Mouse (Mus musculus): ENCODE data around the gene Mdm2. TPM values are rescaled to one million over a fixed set of nuclear protein-coding genes. Genes with fewer than 3 reads are reported as not detected.
"Not testable (repeated sequence)": the region's sequence is repeated elsewhere in the genome, so short reads cannot be mapped to it uniquely, and the experiment has no call there.

The Mdm2 gene
- total RNA-seq, 2 experiments from 2014 or later: 38.5 to 43.8 TPM

DNA sequence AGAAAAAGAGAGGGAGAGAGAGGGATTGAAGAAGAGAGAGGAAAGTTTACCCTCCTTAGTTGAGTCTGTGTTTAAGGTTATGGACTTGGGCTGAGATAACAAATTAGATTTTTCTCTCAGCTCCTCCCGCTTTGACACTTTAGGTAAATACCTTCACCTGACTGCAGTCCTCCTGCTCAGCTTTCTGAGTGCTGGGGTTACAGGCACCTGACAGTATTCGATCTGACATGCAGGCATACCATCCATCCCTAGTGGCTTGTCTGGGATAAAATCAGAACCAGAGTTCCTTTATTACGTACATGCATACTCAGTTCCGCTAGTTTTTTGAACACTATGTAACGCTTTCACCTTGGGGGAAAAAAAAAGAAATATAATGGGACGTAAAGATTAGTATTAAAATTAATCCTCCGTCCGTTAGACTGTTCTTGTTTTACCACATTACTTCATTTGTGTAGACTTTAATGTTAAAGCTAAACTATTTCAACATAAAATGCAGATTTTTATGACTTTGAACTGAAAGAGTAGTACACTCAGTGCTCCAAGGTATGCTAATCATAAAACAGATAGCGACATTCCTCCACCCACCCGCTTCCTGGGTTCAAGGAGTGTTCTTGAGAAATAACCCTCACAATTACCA lies 38.6 kb upstream of the Mdm2 start:
- no peak for DNase-seq

GRCm38 (mm10) chr10:117748276-117749049 lies 37.9 kb upstream of the Mdm2 start:
- DNase-seq: no peak

DNA sequence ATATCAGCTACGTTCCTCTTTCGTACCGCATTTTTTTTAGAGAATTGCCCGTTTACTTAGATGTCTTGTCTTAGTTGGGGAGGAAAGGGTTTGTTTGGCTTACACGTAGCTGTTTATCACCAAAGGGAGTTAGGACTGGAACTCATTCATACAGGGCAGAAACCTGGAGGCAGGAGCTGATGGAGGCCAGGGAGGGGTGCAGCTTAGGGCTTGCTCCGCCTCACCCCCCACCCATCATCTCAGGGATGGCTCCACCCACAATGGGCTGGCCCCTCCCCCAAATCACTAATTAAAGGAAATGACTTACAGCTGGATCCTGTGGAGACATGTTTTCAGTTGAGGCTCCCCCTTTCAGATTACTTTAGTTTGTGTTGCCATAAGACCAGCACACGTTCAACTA lies 37.2 kb upstream of the Mdm2 start:
- no peak for DNase-seq

DNA sequence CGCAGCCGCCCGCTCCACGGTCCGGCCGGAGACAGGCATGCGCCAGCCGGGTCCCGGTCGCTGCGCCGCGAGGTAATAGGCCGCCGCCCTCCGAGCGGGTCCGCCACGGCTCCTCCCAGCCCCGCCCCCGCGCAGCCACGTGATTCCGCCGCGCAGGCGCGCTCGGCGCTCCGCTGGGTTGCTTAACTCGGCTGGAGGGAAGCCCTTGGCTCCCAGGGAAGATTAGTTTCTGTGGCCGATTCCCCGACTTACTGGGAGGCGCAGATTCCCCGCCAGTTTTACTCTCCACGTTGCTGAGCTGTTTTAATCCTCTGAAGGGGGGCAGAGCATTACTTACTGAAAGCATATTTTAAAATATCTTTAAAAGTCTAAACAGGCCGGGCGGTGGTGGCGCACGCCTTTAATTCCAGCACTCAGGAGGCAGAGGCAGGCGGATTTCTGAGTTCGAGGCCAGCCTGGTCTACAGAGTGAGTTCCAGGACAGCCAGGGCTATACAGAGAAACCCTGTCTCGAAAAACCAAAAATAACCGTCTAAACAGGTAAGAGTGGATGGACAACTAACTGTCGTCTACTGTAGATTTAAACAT lies 35.8 kb upstream of the Mdm2 start, which contains the start of gene Slc35e3:
Gene Slc35e3, minus strand, starts transcription at position 69 of the 587 bp plus-strand sequence.
- DNase-seq: peak; percentile 97

GRCm38 (mm10) chr10:117745570-117746296 lies 35.2 kb upstream of the Mdm2 start:
- not testable (repeated sequence) for DNase-seq

DNA sequence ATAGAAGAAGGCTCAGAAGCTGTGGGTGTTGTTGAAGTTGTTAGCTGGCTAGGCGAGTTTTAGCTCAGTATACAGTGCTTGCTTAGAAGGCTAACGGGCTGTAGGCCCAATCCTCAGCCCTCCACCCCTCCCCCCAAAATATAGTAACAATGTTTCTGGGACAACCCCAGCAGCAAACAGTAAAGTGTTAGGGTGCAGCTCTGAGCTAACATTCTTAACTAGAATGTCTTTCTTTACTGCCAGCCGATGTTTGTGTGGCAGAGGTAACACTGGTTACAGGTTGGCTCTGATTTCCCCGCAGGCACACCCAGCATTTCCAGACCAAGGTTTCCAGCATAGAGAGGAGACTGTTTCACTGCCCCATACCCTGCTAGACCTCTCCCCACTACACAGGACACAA lies 33.4 kb upstream of the Mdm2 start:
- DNase-seq: no peak

DNA sequence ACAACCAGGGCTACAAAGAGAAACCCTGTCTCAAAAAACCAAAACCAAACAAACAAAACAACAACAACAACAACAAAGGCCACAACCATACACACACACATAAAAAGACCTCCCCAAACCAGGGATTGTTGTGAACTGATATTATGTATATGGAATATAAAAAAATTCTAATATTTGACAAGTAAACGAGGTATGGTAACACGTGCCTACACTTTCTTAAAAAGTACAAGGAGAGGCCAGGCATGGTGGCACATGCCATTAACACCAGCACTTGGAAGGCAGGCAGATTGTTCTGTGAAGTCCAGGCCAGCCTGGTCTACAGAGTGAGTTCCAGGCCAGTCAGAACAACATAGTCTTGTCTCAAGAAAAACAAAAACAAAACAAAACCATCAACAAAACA lies 32.6 kb upstream of the Mdm2 start:
- DNase-seq: no peak

- no peak for DNase-seq
Observed at GRCm38 (mm10) chr10:117742618-117743017, 32.1 kb upstream of the Mdm2 start.

DNA sequence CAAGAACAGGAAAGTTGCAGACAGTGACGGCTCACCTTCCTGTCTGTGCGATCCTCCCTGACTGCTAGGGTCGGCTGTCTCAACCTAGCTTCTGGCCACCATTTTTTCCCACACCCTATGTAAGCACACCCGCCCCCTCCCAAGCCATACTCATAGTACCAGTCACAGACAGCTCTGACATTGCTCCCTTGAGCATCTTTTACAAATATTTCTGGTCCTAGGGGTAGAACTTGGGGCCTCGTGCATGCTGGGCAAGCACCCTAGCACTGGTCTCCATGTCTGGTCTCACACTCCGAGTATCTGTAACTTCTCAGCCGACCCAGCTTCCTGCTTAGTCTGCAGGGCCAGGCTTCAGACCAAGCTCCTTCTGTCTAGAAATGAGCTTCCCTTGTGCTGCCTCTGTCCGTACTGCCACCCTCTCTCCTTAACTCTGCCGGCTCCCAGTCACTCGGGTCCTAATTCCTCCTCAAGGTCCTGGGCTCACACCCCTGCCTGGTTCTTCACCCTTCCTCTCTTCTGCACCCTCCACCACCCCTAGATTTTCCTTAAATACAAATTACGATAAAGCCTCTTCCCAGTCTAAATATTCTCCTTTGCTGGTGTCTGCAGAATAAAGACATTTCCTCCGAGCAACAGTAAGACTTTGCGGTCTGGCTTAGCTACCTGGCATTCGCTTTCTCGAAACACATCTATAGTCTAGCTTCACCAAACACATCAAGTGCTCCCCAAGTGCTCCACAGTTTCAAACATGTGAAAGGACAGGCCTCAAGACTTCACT lies 31.3 kb upstream of the Mdm2 start:
- DNase-seq: no peak

DNA sequence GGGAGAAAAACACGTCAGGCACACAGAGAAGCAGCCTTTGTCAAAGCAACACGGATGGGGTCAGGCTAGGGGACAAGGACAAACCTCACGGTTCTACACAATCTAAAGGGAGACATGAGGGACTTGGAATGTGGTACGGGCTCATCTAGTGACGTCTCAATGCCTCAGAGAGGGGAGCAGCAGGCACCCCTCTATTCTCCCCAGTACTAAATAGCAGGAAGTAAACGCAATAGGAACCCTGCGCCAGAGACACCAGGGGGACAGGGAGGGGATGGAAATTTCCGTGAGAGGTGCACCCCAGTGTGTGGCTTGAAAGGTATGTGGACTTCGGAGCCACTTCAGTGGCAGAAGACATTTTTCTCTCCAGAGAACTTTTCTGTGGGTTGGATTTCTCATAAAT lies 30.4 kb upstream of the Mdm2 start:
- DNase-seq: no peak

- no peak for DNase-seq
Observed at GRCm38 (mm10) chr10:117740171-117740570, 29.6 kb upstream of the Mdm2 start.

- DNase-seq: no peak
Observed at GRCm38 (mm10) chr10:117739648-117739948, 29.0 kb upstream of the Mdm2 start.

DNA sequence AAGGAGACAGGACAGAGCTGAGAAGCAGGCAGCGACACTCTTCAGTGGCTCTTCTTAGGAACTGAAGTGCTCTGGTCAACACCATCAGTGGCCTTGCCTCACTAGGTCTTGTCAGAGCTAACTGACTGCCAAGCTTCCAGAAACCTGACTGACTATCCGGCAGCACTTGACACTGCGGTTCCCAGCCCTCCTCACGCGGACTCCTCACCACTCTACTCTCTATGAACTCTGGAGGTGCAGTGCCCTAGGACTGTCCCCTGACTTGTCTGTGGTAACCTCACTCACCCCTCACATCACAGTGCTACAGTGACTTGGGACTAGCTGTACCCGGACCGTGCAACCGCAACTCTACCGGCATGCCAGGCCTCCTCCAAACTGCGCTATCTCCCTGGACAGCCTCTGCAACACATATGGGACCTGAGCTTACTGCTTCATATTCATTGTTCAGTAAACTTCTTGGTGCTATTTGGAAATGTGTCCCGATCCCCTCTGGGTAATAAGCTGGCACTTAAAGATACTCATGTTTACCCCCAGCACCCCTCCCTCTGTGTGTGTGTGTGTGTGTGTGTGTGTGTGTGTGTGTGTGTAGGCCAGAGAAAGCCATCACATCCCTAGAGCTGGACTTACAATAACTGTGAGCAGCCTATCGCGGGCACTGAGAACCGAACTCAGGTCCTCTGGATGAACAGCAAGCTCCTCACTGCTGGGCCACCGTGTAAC lies 28.5 kb upstream of the Mdm2 start:
- DNase-seq: no peak

GRCm38 (mm10) chr10:117738140-117738921 lies 27.8 kb upstream of the Mdm2 start:
- no peak for DNase-seq

GRCm38 (mm10) chr10:117737498-117737897 lies 26.9 kb upstream of the Mdm2 start:
- not testable (repeated sequence) for DNase-seq

GRCm38 (mm10) chr10:117737075-117737474 lies 26.5 kb upstream of the Mdm2 start:
- DNase-seq: no peak

DNA sequence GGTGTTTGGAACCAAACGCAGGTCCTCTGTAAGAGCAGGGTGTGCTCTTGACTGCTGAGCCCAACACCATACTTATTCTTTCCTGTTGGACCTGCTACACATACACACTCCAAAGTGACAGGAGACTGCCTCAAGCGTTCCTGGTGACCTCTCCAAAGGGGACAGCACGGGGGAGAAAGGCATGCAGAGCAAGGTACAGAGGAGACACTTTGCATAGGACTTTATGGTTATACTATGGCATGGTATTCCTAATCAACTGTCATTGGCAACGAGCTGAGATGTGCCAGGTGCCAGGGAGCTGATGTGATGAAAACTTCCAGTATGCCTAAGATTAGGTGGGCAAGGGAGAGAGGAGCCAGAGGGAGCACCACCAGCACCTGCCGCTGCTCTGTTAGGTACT lies 26.0 kb upstream of the Mdm2 start:
- no peak for DNase-seq

DNA sequence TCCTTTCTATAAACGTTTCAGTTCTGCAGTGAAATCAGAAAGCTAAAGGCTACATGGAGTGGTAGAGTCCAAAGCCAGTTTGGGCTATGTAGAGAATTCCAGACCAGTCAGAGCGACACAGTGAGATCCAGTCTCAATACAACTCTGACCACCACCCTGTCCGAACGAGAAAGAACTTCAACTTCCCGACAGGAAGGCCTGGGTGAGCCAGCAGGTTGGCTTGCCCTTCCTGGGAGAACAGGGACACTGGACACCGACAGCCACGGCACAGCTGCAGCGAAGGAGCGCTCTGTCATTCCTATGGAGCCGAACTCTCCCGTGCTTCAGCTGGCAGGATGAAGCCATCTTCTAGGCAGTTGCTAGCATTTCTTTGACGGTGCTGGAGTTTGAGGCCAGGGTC lies 24.8 kb upstream of the Mdm2 start:
- not testable (repeated sequence) for DNase-seq

GRCm38 (mm10) chr10:117734104-117734852 lies 23.7 kb upstream of the Mdm2 start:
- not testable (repeated sequence) for DNase-seq

DNA sequence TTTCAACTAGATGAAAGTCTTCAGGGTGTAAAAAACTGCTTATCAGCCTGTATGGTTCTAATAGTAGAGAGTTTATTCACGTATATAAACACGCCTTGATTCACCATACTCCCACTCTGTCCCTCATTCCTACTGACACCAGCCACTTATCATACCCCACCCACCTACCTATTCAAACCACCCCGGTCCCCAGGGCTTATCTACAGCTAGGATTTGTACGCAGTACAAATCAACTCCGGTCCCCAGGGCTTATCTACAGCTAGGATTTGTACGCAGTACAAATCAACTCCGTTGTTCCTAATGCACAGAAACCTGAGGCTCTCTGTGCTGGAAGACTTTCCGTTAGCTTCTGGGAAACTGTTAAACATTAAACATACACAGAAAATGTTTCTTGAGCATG lies 23.1 kb upstream of the Mdm2 start:
- DNase-seq: not testable (repeated sequence)

All from gastrocnemius, postnatal 25 days (tissue).